Mouse (Mus musculus) layer of hippocampus, adult 9-10 months (tissue): ENCODE results near the gene Ahnak.
"Not testable (repeated sequence)": the region's sequence is repeated elsewhere in the genome, so short reads cannot be mapped to it uniquely, and the experiment has no call there.

Experiments
- DNase-seq: peaks from one replicate; pipeline ENCODE4 v3.0.0; 2022; ENCODE audit warnings: low spot score

Gene Ahnak

GRCm38 (mm10) chr19:8972491-8972890, 16.6 kb upstream of the Ahnak start:
- not testable (repeated sequence) for DNase-seq

- DNase-seq: no peak
Measured at GRCm38 (mm10) chr19:8974638-8975037, 14.4 kb upstream of the Ahnak start.

- DNase-seq: no peak
Measured at GRCm38 (mm10) chr19:8975491-8975890, 13.6 kb upstream of the Ahnak start.

- DNase-seq: no peak
Measured at GRCm38 (mm10) chr19:8976535-8976934, 12.5 kb upstream of the Ahnak start.

- no peak for DNase-seq
Measured at GRCm38 (mm10) chr19:8980771-8981170, 8.3 kb upstream of the Ahnak start.

GRCm38 (mm10) chr19:8981450-8982168, 7.5 kb upstream of the Ahnak start:
- DNase-seq: no peak

GRCm38 (mm10) chr19:8982303-8983149, 6.6 kb upstream of the Ahnak start:
- DNase-seq: no peak

GRCm38 (mm10) chr19:8983150-8983650, 5.9 kb upstream of the Ahnak start:
- no peak for DNase-seq

- DNase-seq: no peak
Measured at GRCm38 (mm10) chr19:8984255-8984868, 4.7 kb upstream of the Ahnak start.

- no peak for DNase-seq
Measured at GRCm38 (mm10) chr19:8985891-8986290, 3.2 kb upstream of the Ahnak start.

- DNase-seq: no peak
Measured at GRCm38 (mm10) chr19:8987816-8988215, 1.3 kb upstream of the Ahnak start.

GRCm38 (mm10) chr19:8988346-8989065, 578 bp upstream of the Ahnak start:
- no peak for DNase-seq

GRCm38 (mm10) chr19:8989567-8990431, 715 bp downstream of the Ahnak start:
- DNase-seq: no peak

GRCm38 (mm10) chr19:8990432-8991102, 1.5 kb downstream of the Ahnak start:
- DNase-seq: no peak

- no peak for DNase-seq
Measured at GRCm38 (mm10) chr19:8991245-8991870, 2.3 kb downstream of the Ahnak start.

GRCm38 (mm10) chr19:8991871-8992735, 3.0 kb downstream of the Ahnak start:
- DNase-seq: no peak

GRCm38 (mm10) chr19:8992769-8993624, 3.9 kb downstream of the Ahnak start:
- DNase-seq: peak; percentile 54

- DNase-seq: no peak
Measured at GRCm38 (mm10) chr19:8993625-8993912, 4.5 kb downstream of the Ahnak start.
